Mouse (Mus musculus): ENCODE results near the gene Dohh. TPM values are rescaled to one million over a fixed set of nuclear protein-coding genes. Genes with fewer than 3 reads are reported as not detected.

The Dohh gene
- polyA plus RNA-seq (2017; shearing (Covaris generic)): 32.9 TPM

DNA sequence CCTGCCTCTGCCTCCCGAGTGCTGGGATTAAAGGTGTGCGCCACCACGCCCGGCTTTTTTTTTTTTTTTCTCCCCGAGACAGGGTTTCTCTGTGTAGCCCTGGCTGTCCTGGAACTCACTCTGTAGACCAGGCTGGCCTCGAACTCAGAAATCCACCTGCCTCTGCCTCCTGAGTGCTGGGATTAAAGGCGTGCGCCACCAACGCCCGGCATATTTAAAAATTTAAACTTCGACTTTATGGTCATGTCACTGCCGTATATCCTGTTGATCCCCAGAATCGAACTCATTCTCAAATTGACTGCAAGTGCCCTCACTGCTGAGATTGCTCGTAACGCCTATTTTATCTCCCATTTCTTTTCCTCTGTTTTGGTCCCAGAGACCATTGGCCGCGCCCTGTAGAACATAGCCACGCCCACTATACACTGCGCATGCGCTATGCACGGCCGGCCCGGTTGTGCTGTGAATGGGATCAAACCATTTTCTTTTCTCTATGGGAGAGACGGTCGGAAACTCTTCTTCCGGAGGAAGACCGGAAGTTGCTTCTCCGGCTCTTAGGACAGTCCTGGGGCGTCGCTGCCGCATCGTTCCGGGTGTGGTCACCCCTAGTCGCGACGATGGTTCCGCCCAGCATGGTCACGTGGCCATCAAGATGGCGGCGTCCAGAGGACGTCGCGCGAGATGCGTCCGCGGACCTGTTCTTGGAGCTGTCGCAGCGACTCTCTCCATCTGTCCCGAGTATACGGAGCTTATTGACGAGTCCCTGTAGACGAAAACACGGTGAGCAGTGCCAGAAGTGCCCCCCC lies at the start of gene Dohh, which contains the start of gene Gm48551:
Gene Dohh, plus strand, starts transcription at position 627 of the 803 bp plus-strand sequence.
Gene Gm48551, plus strand, starts transcription at position 665 of the 803 bp plus-strand sequence.

GRCm38 (mm10) chr10:81342686-81343505 lies 41.3 kb upstream of the Dohh start, which contains the start of gene Gipc3:
Gene Gipc3 (minus strand): TSS chr10:81343266.

DNA sequence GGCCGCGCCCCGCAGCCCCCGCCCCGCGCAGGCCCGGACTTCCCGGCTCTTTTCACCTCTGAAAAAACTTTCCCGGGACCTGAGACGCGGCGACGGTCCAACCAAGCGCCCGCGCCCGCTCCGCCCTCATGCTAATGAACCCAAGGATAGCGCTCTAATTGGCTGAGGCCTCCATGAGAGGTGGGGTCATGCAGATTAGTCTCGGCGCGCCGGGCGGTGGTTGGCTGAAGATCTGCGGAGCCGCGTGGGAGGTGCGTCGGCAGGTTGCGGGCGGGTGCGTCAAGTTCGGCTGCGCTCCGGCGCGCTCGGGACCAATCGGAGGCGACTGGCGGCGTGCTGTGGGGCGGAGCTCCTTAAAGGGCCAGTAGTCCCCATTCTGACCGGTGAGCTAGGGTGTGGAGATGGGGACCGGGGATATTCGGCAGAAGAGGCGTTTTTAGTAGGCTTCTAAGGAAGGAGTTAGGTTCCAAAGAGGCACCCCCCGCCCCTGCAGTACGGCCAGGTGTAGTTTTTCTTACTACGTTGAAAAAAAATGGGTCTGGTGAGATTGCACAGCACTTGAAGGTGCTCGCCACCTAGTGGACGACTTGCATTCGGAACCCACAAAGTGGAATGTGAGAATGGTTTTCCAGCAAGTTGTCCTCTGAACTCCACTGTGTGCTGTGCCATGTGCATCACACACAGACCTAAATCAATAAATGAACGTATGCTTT lies 33.7 kb upstream of the Dohh start, which contains the start of gene Hmg20b:
Gene Hmg20b, minus strand, starts transcription at position 130 of the 713 bp plus-strand sequence.

GRCm38 (mm10) chr10:81356991-81357844 lies 27.0 kb upstream of the Dohh start, which contains the start of gene Mfsd12:
Gene Mfsd12 (plus strand): TSS chr10:81357491.

GRCm38 (mm10) chr10:81365672-81366476 lies 18.4 kb upstream of the Dohh start, which contains the start of gene 4930404N11Rik:
Gene 4930404N11Rik (minus strand): TSS chr10:81365816.

DNA sequence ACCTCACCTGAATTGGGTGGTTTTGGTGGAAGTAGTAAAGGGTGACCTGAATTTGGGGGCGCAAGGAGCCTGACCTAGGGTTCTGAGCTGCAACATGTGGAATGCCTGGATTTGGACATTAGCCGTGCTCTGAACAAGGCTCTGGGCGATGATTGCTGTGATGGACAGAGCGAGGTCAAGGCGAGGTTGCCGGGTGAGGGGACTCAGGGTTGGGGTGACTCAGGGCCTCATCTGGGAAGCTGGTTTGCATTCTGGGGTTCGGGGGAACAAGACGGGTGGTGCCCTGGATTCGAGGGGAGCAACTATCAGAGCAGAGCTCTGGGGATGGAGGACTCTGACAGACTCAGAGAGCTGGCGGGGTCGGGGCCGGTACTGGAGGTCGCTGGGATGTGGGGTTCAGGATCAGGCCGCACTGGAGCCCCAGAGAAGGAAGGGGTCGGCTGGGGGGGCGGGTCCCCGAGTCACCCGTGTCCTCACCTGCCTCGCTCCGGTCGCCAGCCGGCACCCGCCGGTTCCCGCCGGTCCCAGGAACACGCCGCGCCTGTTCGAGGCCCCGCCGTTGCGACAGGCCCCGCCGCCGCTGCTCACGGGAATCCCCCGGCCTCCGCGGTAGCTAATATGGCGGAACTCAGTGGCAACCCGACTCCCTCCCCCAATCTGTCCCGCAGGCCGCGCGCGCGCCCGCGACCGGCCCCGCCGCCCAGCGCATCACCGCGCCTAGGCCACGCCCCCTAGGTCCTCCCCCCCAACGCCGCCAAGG lies 6.3 kb upstream of the Dohh start, which contains the start of gene Fzr1:
Gene Fzr1, minus strand, starts transcription at position 724 of the 760 bp plus-strand sequence.

DNA sequence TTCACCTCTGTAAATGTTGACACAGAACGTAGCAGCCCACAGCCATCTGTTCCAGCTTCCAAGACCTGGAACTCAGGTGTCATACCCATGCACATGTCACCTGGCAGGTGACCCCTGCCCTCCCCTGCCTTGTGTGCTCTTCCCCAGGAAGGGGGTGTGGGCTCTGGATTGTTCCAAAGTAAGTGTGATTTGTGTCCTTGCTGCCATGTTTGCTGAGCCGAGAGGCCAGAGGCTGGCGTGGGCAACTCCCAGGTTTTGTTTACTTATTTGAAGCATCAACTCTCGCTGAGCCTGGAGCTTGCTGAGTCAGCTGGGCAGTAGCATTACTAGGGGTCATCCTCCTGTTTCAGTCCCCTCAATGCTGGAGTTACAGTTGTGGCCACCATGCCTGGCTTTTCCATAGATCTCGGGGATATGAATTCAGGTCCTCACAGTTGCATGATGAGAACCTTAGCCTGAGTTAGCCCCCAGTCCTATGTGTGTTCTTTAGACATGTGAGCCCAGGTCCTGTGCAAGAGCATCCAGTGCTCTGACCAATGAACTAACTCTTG lies 4.4 kb downstream of the Dohh start, which contains the start of gene Gm48552:
Gene Gm48552, plus strand, starts transcription at position 501 of the 551 bp plus-strand sequence.

GRCm38 (mm10) chr10:81392781-81393185 lies 8.6 kb downstream of the Dohh start, which contains the start of gene Smim24:
Gene Smim24 (plus strand): TSS chr10:81393051.

Other genes starting within 250 kb of the Dohh start
- gene Zbtb7a, start 249.2 kb upstream of the Dohh start, polyA plus RNA-seq (2017; shearing (Covaris generic)): 18.9 TPM
- gene Pias4, start 216.5 kb upstream of the Dohh start, polyA plus RNA-seq (2017; shearing (Covaris generic)): 32.1 TPM
- 984 TPM for gene Eef2, start 207.8 kb upstream of the Dohh start, polyA plus RNA-seq (2017; shearing (Covaris generic))
- gene Dapk3, start 201.4 kb upstream of the Dohh start, polyA plus RNA-seq (2017; shearing (Covaris generic)): 12.1 TPM
- not detected for gene 4930442H23Rik, start 200.6 kb upstream of the Dohh start, polyA plus RNA-seq (2017; shearing (Covaris generic))
- 0.37 TPM for gene Nmrk2, start 182.4 kb upstream of the Dohh start, polyA plus RNA-seq (2017; shearing (Covaris generic))
- gene Atcay, start 153.6 kb upstream of the Dohh start, polyA plus RNA-seq (2017; shearing (Covaris generic)): 9.0 TPM
- gene Zfr2, start 151.3 kb upstream of the Dohh start, polyA plus RNA-seq (2017; shearing (Covaris generic)): 3.7 TPM
- 134 TPM for gene Matk, start 131.5 kb upstream of the Dohh start, polyA plus RNA-seq (2017; shearing (Covaris generic))
- 139 TPM for gene Mrpl54, start 117.5 kb upstream of the Dohh start, polyA plus RNA-seq (2017; shearing (Covaris generic))
- 38.6 TPM for gene Apba3, start 117.5 kb upstream of the Dohh start, polyA plus RNA-seq (2017; shearing (Covaris generic))
- gene Tjp3, start 92.8 kb upstream of the Dohh start, polyA plus RNA-seq (2017; shearing (Covaris generic)): 8.3 TPM
- 32.1 TPM for gene Pip5k1c, start 91.5 kb upstream of the Dohh start, polyA plus RNA-seq (2017; shearing (Covaris generic))
- gene Cactin, start 63.3 kb upstream of the Dohh start, polyA plus RNA-seq (2017; shearing (Covaris generic)): 16.6 TPM
- 41.7 TPM for gene Tbxa2r, start 55.7 kb upstream of the Dohh start, polyA plus RNA-seq (2017; shearing (Covaris generic))
- gene Gipc3, start 41.2 kb upstream of the Dohh start, polyA plus RNA-seq (2017; shearing (Covaris generic)): not detected
- gene Hmg20b, start 33.9 kb upstream of the Dohh start, polyA plus RNA-seq (2017; shearing (Covaris generic)): 28.8 TPM
- gene Mfsd12, start 26.9 kb upstream of the Dohh start, polyA plus RNA-seq (2017; shearing (Covaris generic)): 1.5 TPM
- gene 4930404N11Rik, start 18.6 kb upstream of the Dohh start, polyA plus RNA-seq (2017; shearing (Covaris generic)): 0.82 TPM
- gene Fzr1, start 5.9 kb upstream of the Dohh start, polyA plus RNA-seq (2017; shearing (Covaris generic)): 16.3 TPM
- gene Gm48551, start within 50 bp of the Dohh start, polyA plus RNA-seq (2017; shearing (Covaris generic)): 3.4 TPM
- gene Gm48552, start 4.6 kb downstream of the Dohh start, polyA plus RNA-seq (2017; shearing (Covaris generic)): 0.91 TPM
- 8.7 TPM for gene Smim24, start 8.6 kb downstream of the Dohh start, polyA plus RNA-seq (2017; shearing (Covaris generic))
- gene Nfic, start 71.2 kb downstream of the Dohh start, polyA plus RNA-seq (2017; shearing (Covaris generic)): 23.6 TPM
- 0.17 TPM for gene Celf5, start 98.3 kb downstream of the Dohh start, polyA plus RNA-seq (2017; shearing (Covaris generic))
- 133 TPM for gene Ncln, start 112.0 kb downstream of the Dohh start, polyA plus RNA-seq (2017; shearing (Covaris generic))
- gene S1pr4, start 115.7 kb downstream of the Dohh start, polyA plus RNA-seq (2017; shearing (Covaris generic)): 96.9 TPM
- gene Gna15, start 139.8 kb downstream of the Dohh start, polyA plus RNA-seq (2017; shearing (Covaris generic)): 19.4 TPM
- 7.0 TPM for gene Gna11, start 160.8 kb downstream of the Dohh start, polyA plus RNA-seq (2017; shearing (Covaris generic))
- gene Aes, start 175.1 kb downstream of the Dohh start, polyA plus RNA-seq (2017; shearing (Covaris generic)): 134 TPM
- 1.6 TPM for gene Tle2, start 190.1 kb downstream of the Dohh start, polyA plus RNA-seq (2017; shearing (Covaris generic))
- 2.3 TPM for gene Tle6, start 216.6 kb downstream of the Dohh start, polyA plus RNA-seq (2017; shearing (Covaris generic))
- 3.6 TPM for gene BC025920, start 221.8 kb downstream of the Dohh start, polyA plus RNA-seq (2017; shearing (Covaris generic))
- gene Sirt6, start 243.4 kb downstream of the Dohh start, polyA plus RNA-seq (2017; shearing (Covaris generic)): 25.2 TPM
- gene Ankrd24, start 244.1 kb downstream of the Dohh start, polyA plus RNA-seq (2017; shearing (Covaris generic)): 0.88 TPM